Mouse (Mus musculus): Measurements from ENCODE around the gene Azin2.

Gene Azin2

GRCm38 (mm10) chr4:128896667-128897066 is 65.6 kb downstream of the Azin2 start:
- DNase-seq (ENCODE audit: low spot score) = no peak

- DNase-seq (ENCODE audit: low spot score) = no peak
Measured at GRCm38 (mm10) chr4:128895841-128896240, 66.4 kb downstream of the Azin2 start.

GRCm38 (mm10) chr4:128894112-128894511 is 68.1 kb downstream of the Azin2 start:
- no peak for DNase-seq (ENCODE audit: low spot score)

GRCm38 (mm10) chr4:128892188-128892587 is 70.1 kb downstream of the Azin2 start:
- no peak for DNase-seq (ENCODE audit: low spot score)

- DNase-seq (ENCODE audit: low spot score) = no peak
Measured at GRCm38 (mm10) chr4:128891746-128892145, 70.5 kb downstream of the Azin2 start.

- DNase-seq (ENCODE audit: low spot score) = no peak
Measured at GRCm38 (mm10) chr4:128891157-128891556, 71.1 kb downstream of the Azin2 start.

- no peak for DNase-seq (ENCODE audit: low spot score)
Measured at GRCm38 (mm10) chr4:128889752-128890630, 72.3 kb downstream of the Azin2 start.

- no peak for DNase-seq (ENCODE audit: low spot score)
Measured at GRCm38 (mm10) chr4:128888436-128888990, 73.7 kb downstream of the Azin2 start.

- no peak for DNase-seq (ENCODE audit: low spot score)
Measured at GRCm38 (mm10) chr4:128887641-128888091, 74.6 kb downstream of the Azin2 start.

GRCm38 (mm10) chr4:128887026-128887425 is 75.2 kb downstream of the Azin2 start:
- no peak for DNase-seq (ENCODE audit: low spot score)

GRCm38 (mm10) chr4:128886571-128886970 is 75.7 kb downstream of the Azin2 start:
- no peak for DNase-seq (ENCODE audit: low spot score)

GRCm38 (mm10) chr4:128885540-128885939 is 76.7 kb downstream of the Azin2 start:
- no peak for DNase-seq (ENCODE audit: low spot score)

- DNase-seq (ENCODE audit: low spot score) = no peak
Measured at GRCm38 (mm10) chr4:128884711-128885095, 77.5 kb downstream of the Azin2 start.

GRCm38 (mm10) chr4:128883801-128884710 is 78.2 kb downstream of the Azin2 start:
- peak; percentile 38 for DNase-seq (ENCODE audit: low spot score)

GRCm38 (mm10) chr4:128883379-128883781 is 78.9 kb downstream of the Azin2 start, which contains the start of gene Trim62:
Gene Trim62, plus strand, starts transcription at chr4:128883580.
- DNase-seq (ENCODE audit: low spot score) = peak; percentile 75
